Mouse (Mus musculus) heart, embryonic 13.5 days (tissue): ENCODE data around the gene Usp51. TPM values are rescaled to one million over a fixed set of nuclear protein-coding genes. Genes with fewer than 3 reads are reported as not detected.
"Not testable (repeated sequence)": the region's sequence is repeated elsewhere in the genome, so short reads cannot be mapped to it uniquely, and the experiment has no call there.

ENCODE experiments used
- ATAC-seq: fragments of 200-750 bp; cut with Nextera tagmentation; 2 replicates; pipeline ENCODE4 v1.8.0; 2017; ENCODE audit warnings: moderate TSS enrichment; ENCODE audit not compliant: insufficient number of reproducible peaks, low FRiP score, low TSS enrichment; ENCODE audit errors: extremely low read depth
- H3K27ac ChIP-seq: fragments of 300-500 bp; sonication (generic); replicated peaks from 2 replicates; pipeline ENCODE4 v1.5.1; 2015; ENCODE audit warnings: moderate library complexity, mild to moderate bottlenecking, inconsistent platforms
- H3K27me3 ChIP-seq: fragments of 300-500 bp; sonication (generic); replicated peaks from 2 replicates; pipeline ENCODE4 v1.6.1; 2015; ENCODE audit warnings: mild to moderate bottlenecking, inconsistent platforms
- H3K36me3 ChIP-seq: fragments of 300-500 bp; sonication (generic); 2 replicates; pipeline ENCODE4 v1.6.1; 2015; ENCODE audit warnings: mild to moderate bottlenecking, inconsistent platforms
- H3K4me1 ChIP-seq: fragments of 300-500 bp; sonication (generic); 2 replicates; pipeline ENCODE4 v1.6.1; 2015; ENCODE audit warnings: inconsistent platforms
- H3K4me2 ChIP-seq: fragments of 300-500 bp; sonication (generic); 2 replicates; pipeline ENCODE4 v1.6.1; 2015; ENCODE audit warnings: inconsistent platforms, mild to moderate bottlenecking, moderate library complexity
- H3K4me3 ChIP-seq: fragments of 300-500 bp; sonication (generic); 2 replicates; pipeline ENCODE4 v1.5.1; 2015; ENCODE audit warnings: moderate library complexity, mild to moderate bottlenecking, inconsistent platforms
- H3K9ac ChIP-seq: fragments of 300-500 bp; sonication (generic); 2 replicates; pipeline ENCODE4 v1.6.1; 2015; ENCODE audit warnings: inconsistent platforms, mild to moderate bottlenecking, moderate library complexity
- H3K9me3 ChIP-seq: fragments of 300-500 bp; sonication (generic); 2 replicates; pipeline ENCODE4 v1.6.1; 2016; ENCODE audit warnings: inconsistent platforms
- WGBS: fragments of 180-500 bp; shearing (Covaris S2); methylation state at CpG from one replicate; pipeline ENCODE4 v1.1.7; 2015; ENCODE audit warnings: mixed read lengths; 5-methylcytosine and 5-hydroxymethylcytosine counted together
- polyA plus RNA-seq: library from polyadenylated mRNA; unstranded; fragments of >200 nt; fragmentation: Nextera tagmentation; extraction: Ambion mirVana; gene quantifications from 2 replicates; pipeline ENCODE4 v1.2.1, GENCODE M21; 2015

The Usp51 gene
- polyA plus RNA-seq, result 0.66 and 0.88 TPM in 2 replicates

- Histone ChIP-seq H3K9me3 (no peaks in the 10 kb centered on the region), H3K9ac (peak within 1 kb of the TSS; percentile 79), H3K4me2 (peak within 1 kb of the TSS; percentile 71), H3K27ac (peak within 1 kb of the TSS; percentile 65), H3K36me3 (no peaks in the 10 kb centered on the region), H3K4me3 (peak within 1 kb of the TSS; percentile 67), H3K27me3 (peaks cover 9% of the 10 kb centered on the region; the same call in 1 of the 2 replicates), H3K4me1 (no peaks in the 10 kb centered on the region)
- ATAC-seq, result no peak; the same call in 1 of the 2 replicates
- 15% methylated on average over 23 of the region's 23 CpGs for WGBS
Measured at GRCm38 (mm10) chrX:153006387-153006841, at the start of gene Usp51. Gene Usp51 (plus strand): TSS chrX:153006469.

- H3K4me1 ChIP-seq, result no peaks in the 10 kb centered on the region
- no peak overlapping the region for H3K4me3 ChIP-seq
- peaks cover 9% of the 10 kb centered on the region for H3K27me3 ChIP-seq
- WGBS, result 75% methylated on average over 6 of the region's 6 CpGs
- H3K27ac ChIP-seq, result no peak overlapping the region
- no peaks in the 10 kb centered on the region for H3K9me3 ChIP-seq
- no peak for ATAC-seq
- no peak overlapping the region for H3K9ac ChIP-seq
- H3K4me2 ChIP-seq, result no peak overlapping the region
- H3K36me3 ChIP-seq, result no peaks in the 10 kb centered on the region
Measured at GRCm38 (mm10) chrX:152969606-152970005, 36.7 kb upstream of the Usp51 start.

- not testable (repeated sequence) for H3K9ac ChIP-seq, H3K4me1 ChIP-seq, H3K4me3 ChIP-seq, H3K36me3 ChIP-seq, H3K9me3 ChIP-seq, ATAC-seq, H3K27ac ChIP-seq
- H3K27me3 ChIP-seq, result peaks cover 19% of the 10 kb centered on the region
- 32% methylated on average over 5 of the region's 19 CpGs for whole genome bisulfite sequencing
- peak overlapping the region; percentile 53 for H3K4me2 ChIP-seq
Measured at GRCm38 (mm10) chrX:152973476-152974203, 32.6 kb upstream of the Usp51 start.

DNA sequence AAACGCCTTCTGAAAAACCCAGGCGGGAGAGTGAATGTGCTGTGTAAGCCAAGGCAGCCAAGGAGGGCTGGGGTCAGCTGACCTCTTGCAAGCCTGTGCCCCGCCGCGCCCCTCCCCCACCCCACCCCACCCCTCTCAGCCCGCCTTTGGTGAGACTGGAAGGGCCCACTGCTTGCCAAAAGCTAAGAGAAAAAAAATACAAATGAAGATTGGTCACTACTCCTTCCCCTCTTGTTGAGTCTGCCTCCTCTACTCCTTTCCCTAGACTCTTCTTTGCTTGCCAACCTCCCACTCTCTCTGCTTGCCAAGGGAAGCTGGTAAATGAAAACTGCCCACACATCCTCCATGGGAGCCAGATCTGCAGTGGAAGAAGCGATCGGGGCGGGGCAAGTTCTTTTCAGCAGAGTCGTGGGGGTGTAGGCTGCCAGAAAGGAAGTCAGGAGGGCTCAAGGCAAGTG is 32.0 kb upstream of the Usp51 start:
- Histone ChIP-seq H3K4me1 (no peaks in the 10 kb centered on the region), H3K27ac (no peak overlapping the region), H3K36me3 (no peaks in the 10 kb centered on the region), H3K9ac (no peak overlapping the region), H3K9me3 (no peaks in the 10 kb centered on the region), H3K4me2 (peak overlapping the region; percentile 53), H3K27me3 (peaks cover 19% of the 10 kb centered on the region), H3K4me3 (no peak overlapping the region)
- 9% methylated on average over 9 of the region's 10 CpGs for WGBS
- ATAC-seq, result no peak

DNA sequence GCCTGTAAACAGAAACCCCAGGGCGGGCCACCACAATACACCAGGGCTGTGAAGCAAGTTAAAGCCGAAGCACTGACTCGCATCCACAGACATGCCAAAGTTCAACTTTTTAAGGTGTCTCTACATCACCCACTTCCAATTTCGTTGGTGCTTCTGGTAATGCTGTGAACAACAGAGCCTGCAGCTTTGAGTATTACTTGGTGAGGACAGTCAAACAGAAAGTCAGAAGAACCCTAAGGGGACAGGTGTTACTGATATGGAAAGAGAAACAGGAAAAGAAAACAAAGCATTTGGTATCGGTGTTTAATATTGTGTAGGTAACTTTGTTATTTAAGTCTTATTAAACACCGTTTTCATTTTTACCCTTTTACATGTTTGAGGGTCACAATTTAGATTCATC is 29.7 kb upstream of the Usp51 start:
- Histone ChIP-seq H3K4me1 (no peaks in the 10 kb centered on the region), H3K4me3 (no peak overlapping the region), H3K9me3 (no peaks in the 10 kb centered on the region), H3K27me3 (peaks cover 14% of the 10 kb centered on the region), H3K36me3 (no peaks in the 10 kb centered on the region), H3K27ac (no peak overlapping the region), H3K4me2 (no peak overlapping the region), H3K9ac (no peak overlapping the region)
- no peak for ATAC-seq
- WGBS, result 82% methylated on average over 6 of the region's 6 CpGs

- Histone ChIP-seq H3K27me3 (peaks cover 3% of the 10 kb centered on the region), H3K9ac (no peak overlapping the region), H3K4me2 (no peak overlapping the region), H3K4me1 (no peaks in the 10 kb centered on the region), H3K36me3 (no peaks in the 10 kb centered on the region), H3K4me3 (no peak overlapping the region), H3K9me3 (no peaks in the 10 kb centered on the region), H3K27ac (no peak overlapping the region)
- no peak for ATAC-seq
- WGBS, result 36% methylated on average over 2 of the region's 2 CpGs
Measured at GRCm38 (mm10) chrX:152985009-152985408, 21.3 kb upstream of the Usp51 start.

GRCm38 (mm10) chrX:152989852-152990251 is 16.4 kb upstream of the Usp51 start:
- H3K27ac ChIP-seq, H3K4me1 ChIP-seq, H3K9me3 ChIP-seq: not testable (repeated sequence)

GRCm38 (mm10) chrX:152996105-152996504 is 10.2 kb upstream of the Usp51 start:
- H3K4me1 ChIP-seq, H3K9me3 ChIP-seq, H3K4me2 ChIP-seq, H3K36me3 ChIP-seq, H3K4me3 ChIP-seq, ATAC-seq, H3K27me3 ChIP-seq, H3K9ac ChIP-seq, H3K27ac ChIP-seq: not testable (repeated sequence)
- no CpG with 5 or more reads among the region's 3 CpGs for WGBS

More at GRCm38 (mm10) chrX:152989852-152990251, 16.4 kb upstream of the Usp51 start:
- ATAC-seq, H3K4me2 ChIP-seq, H3K4me3 ChIP-seq, H3K9ac ChIP-seq, H3K36me3 ChIP-seq, H3K27me3 ChIP-seq: not testable (repeated sequence)

DNA sequence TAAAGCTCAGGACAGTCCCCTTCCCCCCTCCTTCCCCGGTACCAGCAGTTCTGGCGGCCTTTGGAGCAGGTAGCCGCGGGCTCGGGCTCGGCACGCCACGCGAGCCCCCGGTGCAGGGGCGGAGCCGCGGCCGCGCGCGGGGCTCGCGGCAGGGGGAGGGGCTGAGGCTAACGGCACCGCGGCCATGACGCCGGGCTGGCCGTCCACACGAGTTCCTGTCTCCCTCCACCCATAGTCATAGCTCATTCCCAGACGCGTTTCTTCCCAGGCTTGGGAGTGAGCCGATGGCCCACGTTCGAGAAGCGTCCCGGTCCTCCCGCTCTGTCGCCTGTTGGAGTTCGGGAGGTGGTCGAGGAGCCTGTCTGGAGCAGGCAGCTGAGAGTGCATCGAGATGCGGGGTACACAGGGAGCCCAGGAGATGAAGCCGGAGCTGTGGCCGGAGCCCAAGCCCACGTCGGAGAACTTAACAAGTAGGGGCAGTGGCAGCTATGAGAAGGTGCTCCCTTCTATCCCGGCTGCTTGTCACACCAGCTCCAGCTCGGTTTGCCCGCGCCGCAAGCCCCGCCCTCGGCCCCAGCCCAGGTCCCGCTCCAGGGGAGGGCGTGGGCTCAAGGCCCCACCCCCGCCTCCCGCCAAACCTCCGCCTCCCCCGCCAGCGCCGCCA is 884 bp downstream of the Usp51 start:
- Histone ChIP-seq H3K4me1 (no peaks in the 10 kb centered on the region), H3K27me3 (peaks cover 12% of the 10 kb centered on the region), H3K9ac (peak overlapping the region; percentile 79), H3K4me2 (peak overlapping the region; percentile 71), H3K27ac (peak overlapping the region; percentile 65), H3K36me3 (no peaks in the 10 kb centered on the region), H3K9me3 (no peaks in the 10 kb centered on the region), H3K4me3 (peak overlapping the region; percentile 67)
- no peak; the same call in 1 of the 2 replicates for ATAC-seq
- 8% methylated on average over 52 of the region's 58 CpGs for WGBS

DNA sequence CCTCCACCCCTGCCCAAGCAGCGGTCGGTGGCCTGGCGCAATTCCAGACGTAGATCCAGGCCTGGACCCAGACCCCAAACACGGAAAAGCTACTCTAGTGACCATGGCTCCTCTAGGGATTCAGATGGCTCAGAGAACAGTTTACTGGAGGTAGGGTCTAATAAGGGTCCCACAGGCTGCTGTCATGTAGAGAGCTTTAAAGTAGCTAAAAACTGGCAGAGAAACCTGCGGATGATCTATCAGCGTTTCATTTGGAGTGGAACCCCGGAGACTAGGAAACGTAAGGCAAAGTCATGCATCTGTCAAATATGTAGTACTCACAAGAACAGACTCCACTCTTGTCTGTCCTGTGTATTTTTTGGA is 1.4 kb downstream of the Usp51 start:
- H3K4me2 ChIP-seq, result peak overlapping the region; percentile 71
- no peaks in the 10 kb centered on the region for H3K4me1 ChIP-seq
- no peaks in the 10 kb centered on the region for H3K36me3 ChIP-seq
- 16% methylated on average over 9 of the region's 9 CpGs for WGBS
- H3K9ac ChIP-seq, result peak overlapping the region; percentile 79
- H3K27ac ChIP-seq, result no peak overlapping the region
- no peaks in the 10 kb centered on the region for H3K9me3 ChIP-seq
- H3K4me3 ChIP-seq, result peak overlapping the region; percentile 67
- no peak for ATAC-seq
- H3K27me3 ChIP-seq, result peaks cover 15% of the 10 kb centered on the region

DNA sequence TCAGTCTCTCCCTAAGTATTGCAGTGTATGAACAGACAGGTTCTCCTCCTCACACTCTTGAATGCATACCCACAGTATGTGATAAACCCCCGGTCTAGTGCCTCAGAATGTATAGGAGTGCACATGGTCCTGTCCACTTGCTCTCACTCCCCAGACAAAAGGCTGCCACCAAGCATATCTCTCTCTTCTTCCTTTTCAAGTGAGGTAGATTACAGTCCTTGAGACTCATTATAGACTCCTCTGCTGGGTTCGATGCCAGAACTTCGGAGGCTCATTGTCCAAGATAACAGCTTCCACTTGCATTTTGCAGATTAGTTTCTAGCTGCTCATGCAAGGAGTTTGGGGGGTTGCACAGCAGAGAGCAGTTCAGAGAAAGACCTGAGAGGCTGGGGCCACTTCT is 19.0 kb downstream of the Usp51 start:
- not testable (repeated sequence) for H3K4me2 ChIP-seq, ATAC-seq, H3K4me1 ChIP-seq, H3K27ac ChIP-seq, H3K36me3 ChIP-seq, H3K9me3 ChIP-seq, H3K4me3 ChIP-seq, H3K9ac ChIP-seq, H3K27me3 ChIP-seq
- WGBS, result no CpG with 5 or more reads among the region's 3 CpGs
